Mouse (Mus musculus): Measurements from ENCODE around the gene Larp4b. TPM values are rescaled to one million over a fixed set of nuclear protein-coding genes. Genes with fewer than 3 reads are reported as not detected.

Gene Larp4b
- total RNA-seq, 1 experiment from 2014 or later: 92.9 TPM

- ATAC-seq (replicated peaks; ENCODE audit: low read depth, poor library complexity, severe bottlenecking): peak; percentile 55
These were observed 27.3 kb downstream of the Larp4b start for GRCm38 (mm10) chr13:9120835-9121542.

- ATAC-seq (replicated peaks; ENCODE audit: low read depth, poor library complexity, severe bottlenecking): no peak
These were observed 28.4 kb downstream of the Larp4b start for GRCm38 (mm10) chr13:9122045-9122444.

- ATAC-seq (replicated peaks; ENCODE audit: low read depth, poor library complexity, severe bottlenecking): peak; percentile 92
These were observed 31.5 kb downstream of the Larp4b start for GRCm38 (mm10) chr13:9125193-9125592.

- no peak for ATAC-seq (replicated peaks; ENCODE audit: low read depth, poor library complexity, severe bottlenecking)
These were observed 34.0 kb downstream of the Larp4b start for GRCm38 (mm10) chr13:9127715-9128114.

- no peak for ATAC-seq (replicated peaks; ENCODE audit: low read depth, poor library complexity, severe bottlenecking)
These were observed 35.1 kb downstream of the Larp4b start for GRCm38 (mm10) chr13:9128707-9129314.

- ATAC-seq (replicated peaks; ENCODE audit: low read depth, poor library complexity, severe bottlenecking): no peak
These were observed 40.7 kb downstream of the Larp4b start for GRCm38 (mm10) chr13:9134421-9134820.

GRCm38 (mm10) chr13:9136088-9136487 is 42.4 kb downstream of the Larp4b start:
- no peak for ATAC-seq (replicated peaks; ENCODE audit: low read depth, poor library complexity, severe bottlenecking)

- no peak for ATAC-seq (replicated peaks; ENCODE audit: low read depth, poor library complexity, severe bottlenecking)
These were observed 43.1 kb downstream of the Larp4b start for GRCm38 (mm10) chr13:9136733-9137132.

- ATAC-seq (replicated peaks; ENCODE audit: low read depth, poor library complexity, severe bottlenecking): peak; percentile 67
These were observed 45.8 kb downstream of the Larp4b start for GRCm38 (mm10) chr13:9139466-9139991.

- ATAC-seq (replicated peaks; ENCODE audit: low read depth, poor library complexity, severe bottlenecking): peak; percentile 72
These were observed 46.5 kb downstream of the Larp4b start for GRCm38 (mm10) chr13:9140204-9140603.

- no peak for ATAC-seq (replicated peaks; ENCODE audit: low read depth, poor library complexity, severe bottlenecking)
These were observed 48.7 kb downstream of the Larp4b start for GRCm38 (mm10) chr13:9142371-9142770.

- no peak for ATAC-seq (replicated peaks; ENCODE audit: low read depth, poor library complexity, severe bottlenecking)
These were observed 55.1 kb downstream of the Larp4b start for GRCm38 (mm10) chr13:9148830-9149229.

GRCm38 (mm10) chr13:9149473-9150217 is 56.0 kb downstream of the Larp4b start:
- peak; percentile 83 for ATAC-seq (replicated peaks; ENCODE audit: low read depth, poor library complexity, severe bottlenecking)

- no peak for ATAC-seq (replicated peaks; ENCODE audit: low read depth, poor library complexity, severe bottlenecking)
These were observed 57.4 kb downstream of the Larp4b start for GRCm38 (mm10) chr13:9151100-9151499.

- ATAC-seq (replicated peaks; ENCODE audit: low read depth, poor library complexity, severe bottlenecking): no peak
These were observed 57.9 kb downstream of the Larp4b start for GRCm38 (mm10) chr13:9151619-9152018.

- ATAC-seq (replicated peaks; ENCODE audit: low read depth, poor library complexity, severe bottlenecking): no peak
These were observed 58.6 kb downstream of the Larp4b start for GRCm38 (mm10) chr13:9152267-9152666.

GRCm38 (mm10) chr13:9153803-9154202 is 60.1 kb downstream of the Larp4b start:
- no peak for ATAC-seq (replicated peaks; ENCODE audit: low read depth, poor library complexity, severe bottlenecking)

GRCm38 (mm10) chr13:9159282-9159681 is 65.6 kb downstream of the Larp4b start:
- ATAC-seq (replicated peaks; ENCODE audit: low read depth, poor library complexity, severe bottlenecking): 0 out of 2 replicates have a peak, but pooled peaks have one; percentile 18

GRCm38 (mm10) chr13:9162888-9163287 is 69.2 kb downstream of the Larp4b start:
- no peak for ATAC-seq (replicated peaks; ENCODE audit: low read depth, poor library complexity, severe bottlenecking)

- no peak for ATAC-seq (replicated peaks; ENCODE audit: low read depth, poor library complexity, severe bottlenecking)
These were observed 74.2 kb downstream of the Larp4b start for GRCm38 (mm10) chr13:9167842-9168241.

- ATAC-seq (replicated peaks; ENCODE audit: low read depth, poor library complexity, severe bottlenecking): no peak
These were observed 75.9 kb downstream of the Larp4b start for GRCm38 (mm10) chr13:9169616-9170015.
